Mouse (Mus musculus) heart, embryonic 16.5 days (tissue): Measurements from ENCODE around the gene Itga2b. TPM values are rescaled to one million over a fixed set of nuclear protein-coding genes. Genes with fewer than 3 reads are reported as not detected.
A peak's percentile ranks its signal among the peaks of the same experiment; 100 is the strongest.

Source experiments
- ATAC-seq: fragments of 200-750 bp; cut with Nextera tagmentation; replicated peaks from 2 replicates; pipeline ENCODE4 v1.8.0; 2017; ENCODE audit warnings: moderate number of reproducible peaks; ENCODE audit not compliant: insufficient read depth, low FRiP score; ENCODE audit errors: extremely low read depth
- H3K27ac ChIP-seq: fragments of 300-500 bp; sonication (generic); 2 replicates; pipeline ENCODE4 v1.5.1; 2014; ENCODE audit warnings: mild to moderate bottlenecking, low read length, control low read depth, moderate library complexity
- H3K27me3 ChIP-seq: fragments of 300-500 bp; sonication (generic); 2 replicates; pipeline ENCODE4 v1.6.1; 2014; ENCODE audit warnings: low read length, mixed read lengths; ENCODE audit not compliant: control insufficient read depth, insufficient read depth
- H3K36me3 ChIP-seq: fragments of 300-500 bp; sonication (generic); 2 replicates; pipeline ENCODE4 v1.6.1; 2014; ENCODE audit not compliant: control insufficient read depth, insufficient read depth
- H3K4me1 ChIP-seq: fragments of 300-500 bp; sonication (generic); 2 replicates; pipeline ENCODE4 v1.6.1; 2014; ENCODE audit warnings: low read length, mixed read lengths; ENCODE audit not compliant: control insufficient read depth, insufficient read depth
- H3K4me2 ChIP-seq: fragments of 300-500 bp; sonication (generic); 2 replicates; pipeline ENCODE4 v1.6.1; 2014; ENCODE audit warnings: low read depth, mild to moderate bottlenecking, control low read depth, low read length
- H3K4me3 ChIP-seq: fragments of 300-500 bp; sonication (generic); 2 replicates; pipeline ENCODE4 v1.5.1; 2014; ENCODE audit warnings: mild to moderate bottlenecking, control low read depth, low read length
- H3K9ac ChIP-seq: fragments of 300-500 bp; sonication (generic); 2 replicates; pipeline ENCODE4 v1.6.1; 2014; ENCODE audit warnings: low read length, control low read depth
- H3K9me3 ChIP-seq: fragments of 300-500 bp; sonication (generic); replicated peaks from 2 replicates; pipeline ENCODE4 v1.6.1; 2016; ENCODE audit warnings: low read length; ENCODE audit not compliant: control insufficient read depth
- WGBS: fragments of 180-500 bp; shearing (Covaris S2); extraction: QIAGEN DNeasy Blood & Tissue Kit; methylation state at CpG from one replicate; pipeline ENCODE4 v1.1.7; 2014; 5-methylcytosine and 5-hydroxymethylcytosine counted together
- polyA plus RNA-seq: library from polyadenylated mRNA; unstranded; fragments of >200 nt; fragmentation: Nextera tagmentation; extraction: Ambion mirVana; gene quantifications from 2 replicates; pipeline ENCODE4 v1.2.1, GENCODE M21; 2015

Itga2b gene
- polyA plus RNA-seq, 1 experiment from 2014 or later, result 6.6 TPM

- H3K4me2 ChIP-seq, result peak overlapping the region; percentile 34
- peaks cover 16% of the 10 kb centered on the region for H3K4me1 ChIP-seq
- no peaks in the 10 kb centered on the region for H3K27me3 ChIP-seq
- no peaks in the 10 kb centered on the region for H3K9me3 ChIP-seq
- H3K27ac ChIP-seq, result peak overlapping the region; percentile 59; the same call in 1 of the 2 replicates
- H3K9ac ChIP-seq, result peak overlapping the region; percentile 7; the same call in 1 of the 2 replicates
- 24% methylated on average over 26 of the region's 26 CpGs for WGBS
- H3K4me3 ChIP-seq, result no peak overlapping the region
- no peaks in the 10 kb centered on the region for H3K36me3 ChIP-seq
- ATAC-seq, result no peak
Observed at GRCm38 (mm10) chr11:102465713-102466436, 4.0 kb downstream of the Itga2b start.

GRCm38 (mm10) chr11:102464901-102465300, 5.0 kb downstream of the Itga2b start:
- 94% methylated on average over 6 of the region's 6 CpGs for WGBS
- no peak overlapping the region for H3K9ac ChIP-seq
- H3K27me3 ChIP-seq, result 0 out of 2 replicates have a peak, but pooled peaks cover under 1% of the 10 kb centered on the region
- H3K9me3 ChIP-seq, result no peaks in the 10 kb centered on the region
- H3K4me1 ChIP-seq, result peaks cover 16% of the 10 kb centered on the region
- no peaks in the 10 kb centered on the region for H3K36me3 ChIP-seq
- H3K4me2 ChIP-seq, result no peak overlapping the region
- H3K4me3 ChIP-seq, result no peak overlapping the region
- H3K27ac ChIP-seq, result no peak overlapping the region
- no peak for ATAC-seq

- H3K27ac ChIP-seq, result no peak overlapping the region
- H3K36me3 ChIP-seq, result no peaks in the 10 kb centered on the region
- ATAC-seq, result no peak
- H3K9ac ChIP-seq, result no peak overlapping the region
- no peaks in the 10 kb centered on the region for H3K9me3 ChIP-seq
- H3K4me3 ChIP-seq, result no peak overlapping the region
- 71% methylated on average over 3 of the region's 3 CpGs for WGBS
- no peak overlapping the region for H3K4me2 ChIP-seq
- H3K4me1 ChIP-seq, result peaks cover 12% of the 10 kb centered on the region
- H3K27me3 ChIP-seq, result peaks cover 6% of the 10 kb centered on the region; the same call in 1 of the 2 replicates
Observed at GRCm38 (mm10) chr11:102461764-102462163, 8.2 kb downstream of the Itga2b start.

GRCm38 (mm10) chr11:102460541-102460940, 9.4 kb downstream of the Itga2b start:
- H3K27me3 ChIP-seq, result peaks cover 6% of the 10 kb centered on the region; the same call in 1 of the 2 replicates
- H3K4me3 ChIP-seq, result no peak overlapping the region
- no peaks in the 10 kb centered on the region for H3K9me3 ChIP-seq
- H3K36me3 ChIP-seq, result no peaks in the 10 kb centered on the region
- no peak for ATAC-seq
- H3K9ac ChIP-seq, result no peak overlapping the region
- peaks cover 10% of the 10 kb centered on the region for H3K4me1 ChIP-seq
- no peak overlapping the region for H3K4me2 ChIP-seq
- H3K27ac ChIP-seq, result no peak overlapping the region
- WGBS, result 37% methylated on average over 16 of the region's 16 CpGs

GRCm38 (mm10) chr11:102455740-102456396, 14.1 kb downstream of the Itga2b start:
- H3K4me3 ChIP-seq, result peak overlapping the region; percentile 54
- H3K4me1 ChIP-seq, result peaks cover 14% of the 10 kb centered on the region
- H3K9ac ChIP-seq, result peak overlapping the region; percentile 64
- H3K9me3 ChIP-seq, result no peaks in the 10 kb centered on the region
- H3K27ac ChIP-seq, result peak overlapping the region; percentile 56
- 2% methylated on average over 39 of the region's 40 CpGs for WGBS
- ATAC-seq, result peak; percentile 90
- no peaks in the 10 kb centered on the region for H3K36me3 ChIP-seq
- peak overlapping the region; percentile 87 for H3K4me2 ChIP-seq
- H3K27me3 ChIP-seq, result peaks cover 6% of the 10 kb centered on the region; the same call in 1 of the 2 replicates

- H3K4me2 ChIP-seq, result no peak overlapping the region
- no peaks in the 10 kb centered on the region for H3K27me3 ChIP-seq
- no peaks in the 10 kb centered on the region for H3K36me3 ChIP-seq
- 26% methylated on average over 10 of the region's 10 CpGs for WGBS
- ATAC-seq, result no peak
- peaks cover 23% of the 10 kb centered on the region for H3K4me1 ChIP-seq
- no peaks in the 10 kb centered on the region for H3K9me3 ChIP-seq
- no peak overlapping the region for H3K4me3 ChIP-seq
- no peak overlapping the region for H3K27ac ChIP-seq
- H3K9ac ChIP-seq, result no peak overlapping the region
Observed at GRCm38 (mm10) chr11:102453131-102453530, 16.8 kb downstream of the Itga2b start.

- no peak overlapping the region for H3K9ac ChIP-seq
- H3K9me3 ChIP-seq, result no peaks in the 10 kb centered on the region
- H3K27me3 ChIP-seq, result no peaks in the 10 kb centered on the region
- H3K4me1 ChIP-seq, result peaks cover 35% of the 10 kb centered on the region
- no peaks in the 10 kb centered on the region for H3K36me3 ChIP-seq
- no peak overlapping the region for H3K4me2 ChIP-seq
- no peak overlapping the region for H3K4me3 ChIP-seq
- no peak for ATAC-seq
- 43% methylated on average over 17 of the region's 17 CpGs for WGBS
- H3K27ac ChIP-seq, result no peak overlapping the region
Observed at GRCm38 (mm10) chr11:102449043-102450008, 20.6 kb downstream of the Itga2b start.

- no peak overlapping the region for H3K4me3 ChIP-seq
- no peak overlapping the region for H3K9ac ChIP-seq
- no peak for ATAC-seq
- no peak overlapping the region; the same call in 1 of the 2 replicates for H3K4me2 ChIP-seq
- H3K36me3 ChIP-seq, result no peaks in the 10 kb centered on the region
- no peak overlapping the region for H3K27ac ChIP-seq
- H3K27me3 ChIP-seq, result no peaks in the 10 kb centered on the region
- H3K4me1 ChIP-seq, result peaks cover 44% of the 10 kb centered on the region
- whole genome bisulfite sequencing, result 7% methylated on average over 8 of the region's 8 CpGs
- H3K9me3 ChIP-seq, result no peaks in the 10 kb centered on the region
Observed at GRCm38 (mm10) chr11:102448327-102448726, 21.6 kb downstream of the Itga2b start.
